Mouse (Mus musculus): ENCODE data around the gene Nav2. TPM values are rescaled to one million over a fixed set of nuclear protein-coding genes. Genes with fewer than 3 reads are reported as not detected.

Gene Nav2
- total and polyA plus RNA-seq, 3 experiments = under 0.01 TPM; not detected in 2

- no peaks in the 10 kb centered on the region for H3K9me3 ChIP-seq (replicated peaks; ENCODE audit: low read length)
- TF ChIP-seq ETS1 (conservative IDR thresholded peaks at IDR 0.05; ENCODE audit: low read depth, low read length) = no peak
- no peak for TF ChIP-seq E2F4 (IDR thresholded peaks at IDR 0.05; ENCODE audit: insufficient replicate concordance, low read depth, low read length)
- TF ChIP-seq MXI1 (IDR thresholded peaks at IDR 0.05; ENCODE audit: low read depth, low read length) = no peak
- TF ChIP-seq POLR2AphosphoS2 (IDR thresholded peaks at IDR 0.05; ENCODE audit: low read depth, low read length) = no peak
- TF ChIP-seq JUND (conservative IDR thresholded peaks at IDR 0.05; ENCODE audit: low read depth, low read length) = no peak
- TF ChIP-seq ZKSCAN1 (IDR thresholded peaks at IDR 0.05; ENCODE audit: borderline replicate concordance, low read depth, low read length) = no peak
- TF ChIP-seq PAX5 (IDR thresholded peaks at IDR 0.05; ENCODE audit: low read length) = no peak
- TF ChIP-seq NRF1 (IDR thresholded peaks at IDR 0.05; ENCODE audit: low read depth, low read length) = no peak
- no peak for TF ChIP-seq IRF4 (IDR thresholded peaks at IDR 0.05; ENCODE audit: low read depth, low read length)
- TF ChIP-seq UBTF (IDR thresholded peaks at IDR 0.05; ENCODE audit: low read depth, low read length) = no peak
- no peak for TF ChIP-seq CHD2 (IDR thresholded peaks at IDR 0.05; ENCODE audit: low read length)
- no peak for TF ChIP-seq SIN3A (IDR thresholded peaks at IDR 0.05; ENCODE audit: low read length)
- no peak for TF ChIP-seq ELF1 (IDR thresholded peaks at IDR 0.05; ENCODE audit: low read depth, low read length)
- TF ChIP-seq RAD21 (IDR thresholded peaks at IDR 0.05; ENCODE audit: low read depth, low read length) = no peak
- no peak for TF ChIP-seq TCF12 (IDR thresholded peaks at IDR 0.05; ENCODE audit: low read depth, low read length)
- no peaks in the 10 kb centered on the region for H3K36me3 ChIP-seq (replicated peaks in 1 of 2; ENCODE audit: control insufficient read depth in 1 of 2, insufficient read depth in 1 of 2, low read length in 1 of 2)
- no peak overlapping the region for H3K4me3 ChIP-seq (replicated peaks in 1 of 3; ENCODE audit: low read depth in 2 of 3, low read length in 2 of 3, poor library complexity in 1 of 3)
- no peak overlapping the region for H3K27ac ChIP-seq (ENCODE audit: insufficient read depth, low read depth)
- in situ Hi-C loops (cut with MboI; ENCODE audit: low pct_ligation_motif_present, low pct_unique_long_range_greater_than_20kb, low sequenced_read_pairs) = no loop called here
- no peak for DNase-seq (ENCODE audit: extremely low read depth)
- dilution Hi-C loops (cut with MboI; ENCODE audit: extremely low pct_ligation_motif_present, extremely low pct_unique_long_range_greater_than_20kb, low sequenced_read_pairs) = no loop called here
- H3K79me2 ChIP-seq (replicated peaks; ENCODE audit: control insufficient read depth, extremely low read depth, insufficient read depth, poor library complexity, severe bottlenecking) = no peaks in the 10 kb centered on the region
- peaks cover 90% of the 10 kb centered on the region for H3K27me3 ChIP-seq (replicated peaks)
- H3K4me1 ChIP-seq (ENCODE audit: control insufficient read depth in 1 of 2, insufficient read depth in 2 of 2) = no peaks in the 10 kb centered on the region
- no peak overlapping the region for H3K4me2 ChIP-seq (ENCODE audit: insufficient read depth, low read depth, poor library complexity, severe bottlenecking)
- H3K9ac ChIP-seq (ENCODE audit: insufficient read depth, low read depth) = no peak overlapping the region
Observed at GRCm38 (mm10) chr7:49041334-49042070, 133.0 kb downstream of the Nav2 start.

GRCm38 (mm10) chr7:49045499-49046346, 137.2 kb downstream of the Nav2 start:
- no peak overlapping the region for H3K27ac ChIP-seq (ENCODE audit: insufficient read depth, low read depth)
- DNase-seq (ENCODE audit: extremely low read depth) = no peak
- dilution Hi-C loops (cut with MboI; ENCODE audit: extremely low pct_ligation_motif_present, extremely low pct_unique_long_range_greater_than_20kb, low sequenced_read_pairs) = no loop called here
- no peaks in the 10 kb centered on the region for H3K9me3 ChIP-seq (replicated peaks; ENCODE audit: low read length)
- no peak overlapping the region for H3K9ac ChIP-seq (ENCODE audit: insufficient read depth, low read depth)
- H3K4me3 ChIP-seq (replicated peaks in 1 of 3; ENCODE audit: low read depth in 2 of 3, low read length in 2 of 3, poor library complexity in 1 of 3) = no peak overlapping the region
- TF ChIP-seq KAT2A (IDR thresholded peaks at IDR 0.05; ENCODE audit: insufficient replicate concordance, low read length) = no peak
- no peak for TF ChIP-seq MAFK (IDR thresholded peaks at IDR 0.05; ENCODE audit: insufficient replicate concordance, low read length)
- no peak for TF ChIP-seq ZC3H11A (IDR thresholded peaks at IDR 0.05; ENCODE audit: low read depth, low read length)
- no peak for TF ChIP-seq UBTF (IDR thresholded peaks at IDR 0.05; ENCODE audit: low read depth, low read length)
- TF ChIP-seq SIN3A (IDR thresholded peaks at IDR 0.05; ENCODE audit: low read length) = no peak
- no peak for TF ChIP-seq CHD2 (IDR thresholded peaks at IDR 0.05; ENCODE audit: low read length)
- TF ChIP-seq EP300 (IDR thresholded peaks at IDR 0.05; ENCODE audit: low read length) = no peak
- TF ChIP-seq BHLHE40 (IDR thresholded peaks at IDR 0.05; ENCODE audit: low read depth, low read length) = no peak
- TF ChIP-seq SMC3 (IDR thresholded peaks at IDR 0.05; ENCODE audit: low read depth, low read length) = no peak
- TF ChIP-seq E2F4 (IDR thresholded peaks at IDR 0.05; ENCODE audit: insufficient replicate concordance, low read depth, low read length) = no peak
- no peak for TF ChIP-seq ZKSCAN1 (IDR thresholded peaks at IDR 0.05; ENCODE audit: borderline replicate concordance, low read depth, low read length)
- TF ChIP-seq HCFC1 (IDR thresholded peaks at IDR 0.05; ENCODE audit: low read depth, low read length) = no peak
- no peak for TF ChIP-seq PAX5 (IDR thresholded peaks at IDR 0.05; ENCODE audit: low read length)
- no peak for TF ChIP-seq RCOR1 (conservative IDR thresholded peaks at IDR 0.05; ENCODE audit: low read depth, low read length)
- no peak for TF ChIP-seq NELFE (IDR thresholded peaks at IDR 0.05; ENCODE audit: low read depth, low read length)
- no peak for TF ChIP-seq MEF2A (IDR thresholded peaks at IDR 0.05; ENCODE audit: borderline replicate concordance, low read depth, low read length)
- no peak for TF ChIP-seq ZNF384 (IDR thresholded peaks at IDR 0.05; ENCODE audit: low read depth, low read length)
- no peak for TF ChIP-seq MAZ (IDR thresholded peaks at IDR 0.05; ENCODE audit: low read depth, low read length)
- TF ChIP-seq ETS1 (conservative IDR thresholded peaks at IDR 0.05; ENCODE audit: low read depth, low read length) = no peak
- no peaks in the 10 kb centered on the region for H3K4me1 ChIP-seq (ENCODE audit: control insufficient read depth in 1 of 2, insufficient read depth in 2 of 2)
- H3K36me3 ChIP-seq (replicated peaks in 1 of 2; ENCODE audit: control insufficient read depth in 1 of 2, insufficient read depth in 1 of 2, low read length in 1 of 2) = no peaks in the 10 kb centered on the region
- in situ Hi-C loops (cut with MboI; ENCODE audit: low pct_ligation_motif_present, low pct_unique_long_range_greater_than_20kb, low sequenced_read_pairs) = no loop called here
- H3K27me3 ChIP-seq (replicated peaks) = peaks cover 84% of the 10 kb centered on the region
- no peaks in the 10 kb centered on the region for H3K79me2 ChIP-seq (replicated peaks; ENCODE audit: control insufficient read depth, extremely low read depth, insufficient read depth, poor library complexity, severe bottlenecking)
- H3K4me2 ChIP-seq (ENCODE audit: insufficient read depth, low read depth, poor library complexity, severe bottlenecking) = no peak overlapping the region
